Mouse (Mus musculus) brain, embryonic 14.5 days (tissue): ENCODE measurements at regions not wholly inside any gene's neighbourhood (a gene's known extent, or its start where the extent isn't known, plus 50 kb on each side); places are given as distances from the start of the nearest gene placed in this dataset.
A peak's percentile ranks its signal among the peaks of the same experiment; 100 is the strongest.

Source experiments
- DNase-seq: peaks from one replicate; pipeline ENCODE4 v3.0.0-alpha.2; 2011; ENCODE audit warnings: low read depth
- CTCF ChIP-seq: fragments of 200-500 bp; IDR thresholded peaks from 2 replicates; pipeline ENCODE4 v1.5.1; 2012; ENCODE audit warnings: inconsistent platforms, mild to moderate bottlenecking, moderate library complexity, borderline replicate concordance; ENCODE audit not compliant: insufficient read depth, insufficient read length; ENCODE audit errors: extremely low read depth
- POLR2A ChIP-seq: fragments of 200-500 bp; IDR thresholded peaks from 2 replicates; pipeline ENCODE4 v1.6.1; 2012; ENCODE audit warnings: mild to moderate bottlenecking, inconsistent platforms, borderline replicate concordance; ENCODE audit not compliant: poor library complexity, insufficient read depth, insufficient read length, severe bottlenecking; ENCODE audit errors: extremely low read depth

DNA sequence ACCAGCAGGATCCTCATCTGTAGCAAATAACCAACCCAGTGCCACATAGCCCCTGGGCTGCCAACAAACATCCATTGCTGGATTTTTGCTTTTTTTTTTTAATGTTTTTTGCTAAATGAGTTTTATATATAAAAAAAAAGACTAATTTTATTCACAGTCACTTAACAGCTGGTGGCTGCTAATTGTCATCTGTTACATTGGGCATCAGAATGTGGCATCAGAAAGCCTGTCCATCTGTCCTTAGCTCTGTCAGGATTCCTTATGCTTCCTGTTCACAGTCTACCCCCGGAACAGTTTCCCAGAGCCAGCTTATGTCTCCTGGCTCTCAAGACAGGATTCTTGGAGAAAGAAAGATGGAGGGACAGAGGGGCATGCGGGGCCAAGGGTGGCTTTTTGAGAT lies 132.1 kb downstream of the Gm19935 start:
- TF ChIP-seq CTCF (no peak), POLR2A (no peak)
- DNase-seq: peak; percentile 50

DNA sequence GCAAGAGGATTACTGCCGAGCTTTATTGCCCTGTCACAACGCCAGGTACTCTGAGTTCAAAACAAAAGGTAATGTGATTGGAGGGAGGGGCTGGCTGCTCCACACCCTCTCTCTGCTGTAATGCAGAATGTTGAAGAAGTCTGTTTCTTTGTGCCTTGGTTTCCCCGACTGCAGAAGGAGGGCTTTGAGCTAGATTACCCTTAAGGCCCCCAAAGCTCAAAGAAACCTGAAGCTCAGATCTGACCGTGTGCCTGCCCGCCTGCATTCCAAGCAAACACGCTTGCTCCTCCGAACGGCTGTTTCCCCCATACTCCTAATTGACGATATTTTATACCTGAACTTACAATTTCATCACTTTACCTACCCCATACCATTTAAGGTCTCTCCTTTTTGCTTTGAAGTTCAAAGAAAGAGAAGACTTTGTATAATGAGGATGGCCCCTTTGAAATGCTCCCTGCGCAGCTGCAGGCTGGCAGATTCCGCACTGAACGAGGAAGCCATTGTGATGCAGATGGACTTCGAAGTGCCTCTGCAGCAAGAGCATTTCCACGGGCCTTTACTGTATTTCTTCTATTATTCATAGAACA lies 146.6 kb downstream of the Gm19935 start:
- DNase-seq: peak; percentile 92

GRCm38 (mm10) chr8:90669396-90669795 lies 147.8 kb downstream of the Gm19935 start:
- peak; percentile 61 for DNase-seq

More for the DNA sequence above, 146.6 kb downstream of the Gm19935 start:
- no peak for TF ChIP-seq CTCF
- no peak for TF ChIP-seq POLR2A

DNA sequence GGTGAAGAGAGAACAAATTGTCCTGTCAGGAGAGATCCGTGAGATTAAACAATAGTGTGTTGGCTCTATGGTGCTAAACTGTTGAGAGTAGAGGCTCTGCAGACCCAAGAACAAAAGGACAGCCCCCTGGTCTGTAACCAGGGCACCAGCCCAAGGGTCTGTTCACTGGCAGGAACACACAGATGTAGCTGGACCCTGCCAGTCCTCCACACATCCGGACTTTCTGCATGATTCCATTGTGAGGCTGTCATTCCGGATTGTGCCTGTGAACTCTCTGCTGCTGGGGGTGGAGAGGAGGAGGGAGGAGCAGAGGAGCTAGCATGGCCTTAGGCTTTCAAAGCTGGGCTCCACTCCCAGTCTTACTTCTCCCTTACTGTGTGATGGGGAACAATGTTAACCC lies 158.1 kb downstream of the Gm19935 start:
- peak; percentile 91 for DNase-seq
- TF ChIP-seq POLR2A (no peak), CTCF (no peak)

More at GRCm38 (mm10) chr8:90669396-90669795, 147.8 kb downstream of the Gm19935 start:
- TF ChIP-seq CTCF: no peak
- TF ChIP-seq POLR2A: no peak

GRCm38 (mm10) chr8:90657641-90658051 lies 159.5 kb downstream of the Gm19935 start:
- peak; percentile 96 for DNase-seq
- TF ChIP-seq CTCF (peak; percentile 64; the same call in 1 of the 2 replicates), POLR2A (no peak)

DNA sequence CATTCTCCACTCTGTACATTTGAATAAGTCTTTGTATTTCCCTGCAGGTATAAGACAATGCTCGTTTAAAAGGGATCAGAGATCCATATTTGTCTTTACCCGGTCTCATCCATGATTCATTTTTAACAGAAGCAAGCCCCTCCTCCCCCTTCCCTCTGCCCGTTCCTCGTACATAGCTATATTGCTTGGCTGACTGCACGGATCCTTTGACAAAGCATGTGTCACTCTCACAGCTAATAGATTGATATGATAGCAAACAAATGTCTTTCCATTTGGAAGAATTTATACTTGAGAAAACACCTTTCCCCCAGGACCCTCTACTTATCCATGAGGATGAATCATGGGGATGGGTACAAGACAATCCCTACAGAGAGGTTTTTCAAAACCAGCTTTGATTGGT lies 160.1 kb downstream of the Gm19935 start:
- TF ChIP-seq POLR2A: no peak
- no peak for TF ChIP-seq CTCF
- DNase-seq: peak; percentile 82

GRCm38 (mm10) chr8:90656436-90657090 lies 160.6 kb downstream of the Gm19935 start:
- TF ChIP-seq POLR2A (no peak), CTCF (no peak)
- peak; percentile 81 for DNase-seq

- peak; percentile 33 for DNase-seq
- TF ChIP-seq CTCF (no peak), POLR2A (no peak)
These were observed 162.4 kb downstream of the Gm19935 start for GRCm38 (mm10) chr8:90654786-90655185.

DNA sequence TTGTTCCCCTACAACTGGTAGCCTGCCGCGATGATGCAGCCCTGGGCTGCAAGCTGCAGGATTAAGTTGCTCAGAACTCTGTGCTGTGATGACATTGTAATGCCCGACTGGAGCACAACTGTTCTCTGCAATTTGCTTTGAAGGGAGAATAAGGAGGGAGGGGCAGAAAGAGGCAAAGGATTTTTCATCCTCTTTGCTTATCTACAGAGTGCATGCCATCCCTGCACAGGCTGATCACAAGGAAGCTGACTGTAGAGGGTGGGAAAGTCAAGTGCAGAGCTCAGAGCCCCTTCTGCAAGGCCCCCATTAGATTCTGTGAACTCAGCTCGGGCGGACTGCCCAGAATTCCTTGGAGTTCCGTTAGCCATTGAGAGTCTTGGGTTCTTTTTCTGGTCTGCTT lies 174.8 kb downstream of the Gm19935 start:
- peak; percentile 74 for DNase-seq
- TF ChIP-seq CTCF: no peak
- no peak for TF ChIP-seq POLR2A

DNA sequence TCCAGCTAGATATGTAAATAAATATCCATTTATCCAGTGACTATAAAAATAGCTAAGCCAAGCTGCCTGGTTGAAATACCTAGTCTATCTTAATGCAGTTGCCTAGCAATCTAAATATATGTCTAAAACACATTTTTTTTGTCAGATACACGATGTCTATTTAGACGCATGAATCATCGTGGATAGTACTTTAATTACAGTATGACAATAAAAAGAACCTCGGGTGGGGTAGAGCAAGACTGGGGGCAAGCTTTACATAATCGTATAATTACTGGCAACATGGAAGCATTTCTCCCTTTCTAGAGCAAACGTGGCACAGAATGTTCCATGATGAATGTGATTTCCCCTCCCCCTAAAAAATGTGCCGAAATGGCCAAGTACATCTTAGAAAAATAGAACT lies 180.4 kb downstream of the Gm19935 start:
- TF ChIP-seq POLR2A (no peak), CTCF (no peak)
- no peak for DNase-seq

- TF ChIP-seq CTCF: no peak
- no peak for TF ChIP-seq POLR2A
- DNase-seq: peak; percentile 94
These were observed 181.3 kb downstream of the Gm19935 start for GRCm38 (mm10) chr8:90635766-90636492.
